Mouse (Mus musculus): Measurements from ENCODE around the gene Enkd1.

DNA sequence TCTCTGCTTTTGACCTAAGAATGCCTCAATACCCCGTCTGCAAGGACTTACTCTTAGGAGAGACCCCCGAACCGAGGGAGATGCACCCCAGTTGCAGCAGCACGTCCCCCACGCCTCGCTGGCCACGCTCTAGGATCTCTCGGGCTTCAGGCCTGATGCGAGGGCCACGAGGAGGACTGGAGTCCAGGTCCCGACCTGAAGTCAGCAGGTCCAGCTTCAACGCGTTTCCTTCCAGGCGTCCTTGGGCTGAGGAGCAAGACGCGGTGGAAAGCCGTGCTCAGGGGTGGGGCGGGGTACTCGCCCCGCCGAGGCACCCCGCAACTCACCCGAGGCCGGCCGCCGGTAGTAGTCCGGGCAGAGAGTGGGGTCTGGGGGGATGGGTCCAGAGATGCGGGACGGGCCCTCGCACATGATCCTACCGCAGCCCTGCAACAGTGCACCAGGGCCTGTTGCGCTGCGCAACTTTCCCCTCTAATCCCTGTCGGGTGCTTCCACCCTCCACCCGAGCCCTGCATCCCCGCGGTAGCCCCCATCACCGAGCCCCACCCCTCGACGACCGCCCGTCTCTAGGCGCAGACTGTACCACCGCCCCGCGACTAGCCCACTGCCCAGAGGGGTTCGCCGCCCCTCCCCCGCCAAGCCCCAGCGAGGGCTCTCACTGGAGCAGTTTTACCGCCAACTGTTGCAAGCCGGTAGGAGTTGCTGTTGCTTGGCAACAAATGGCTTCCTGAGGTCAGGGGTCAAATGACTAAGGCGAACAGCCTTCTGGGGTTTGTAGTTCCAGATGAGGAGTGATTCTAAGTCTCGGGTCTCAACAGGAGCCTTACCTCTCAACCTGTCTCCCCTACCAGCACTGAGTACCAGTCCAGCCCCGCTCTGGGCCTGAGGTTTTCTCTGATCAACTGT is at the start of gene Enkd1, which contains the start of gene 4933405L10Rik:
- TF ChIP-seq CEBPB (IDR thresholded peaks at IDR 0.05; ENCODE audit: low read depth) (no peak), CTCF (IDR thresholded peaks at IDR 0.05; ENCODE audit: control insufficient read depth, insufficient read depth, insufficient read length) (no peak), MYOD1 (IDR thresholded peaks at IDR 0.05; ENCODE audit: control insufficient read depth, insufficient read length, low read depth) (no peak)

Data from C2C12 (cell line).